Mouse (Mus musculus) neural tube, embryonic 14.5 days (tissue): ENCODE results near the gene Arl6ip4. TPM values are rescaled to one million over a fixed set of nuclear protein-coding genes. Genes with fewer than 3 reads are reported as not detected.

Experiments used
- polyA plus RNA-seq: library from polyadenylated mRNA; unstranded; fragments of >200 nt; fragmentation: Nextera tagmentation; extraction: Ambion mirVana; gene quantifications from 2 replicates; pipeline ENCODE4 v1.2.1, GENCODE M21; 2014

The Arl6ip4 gene
- polyA plus RNA-seq, 1 experiment from 2014 or later, result 76.2 TPM

Other genes with a start within 250 kb of the Arl6ip4 start
- gene Hcar1, start 236.1 kb upstream of the Arl6ip4 start, polyA plus RNA-seq, result 0.09 and 0.44 TPM in 2 replicates
- gene Denr, start 208.9 kb upstream of the Arl6ip4 start, polyA plus RNA-seq, result 109 and 130 TPM in 2 replicates
- gene Gm43518, start 188.7 kb upstream of the Arl6ip4 start, polyA plus RNA-seq, result 2.7 and 4.0 TPM in 2 replicates
- 5.2 and 5.7 TPM in 2 replicates for gene Ccdc62, start 185.4 kb upstream of the Arl6ip4 start, polyA plus RNA-seq
- 19.7 and 21.4 TPM in 2 replicates for gene Hip1r, start 142.5 kb upstream of the Arl6ip4 start, polyA plus RNA-seq
- gene Vps37b, start 83.8 kb upstream of the Arl6ip4 start, polyA plus RNA-seq, result 47.1 and 58.1 TPM in 2 replicates
- gene Abcb9, start 20.3 kb upstream of the Arl6ip4 start, polyA plus RNA-seq, result 9.8 and 12.8 TPM in 2 replicates
- gene Ogfod2, start 3.8 kb upstream of the Arl6ip4 start, polyA plus RNA-seq, result 25.0 and 29.1 TPM in 2 replicates
- 14.3 and 15.2 TPM in 2 replicates for gene Pitpnm2, start 133.7 kb downstream of the Arl6ip4 start, polyA plus RNA-seq
- gene Mphosph9, start 211.9 kb downstream of the Arl6ip4 start, polyA plus RNA-seq, result 15.8 and 18.8 TPM in 2 replicates
- 8.2 and 12.7 TPM in 2 replicates for gene 2810006K23Rik, start 212.0 kb downstream of the Arl6ip4 start, polyA plus RNA-seq
- 68.5 and 72.5 TPM in 2 replicates for gene Cdk2ap1, start 247.0 kb downstream of the Arl6ip4 start, polyA plus RNA-seq